Mouse (Mus musculus) embryonic fibroblast, embryonic 13.5 days (primary cell): ENCODE results near the gene Sec14l5.

ENCODE experiments used
- CTCF ChIP-seq: IDR thresholded peaks from 2 replicates; pipeline ENCODE4 v1.5.1; 2011; ENCODE audit warnings: mild to moderate bottlenecking, control low read depth, low read length, moderate library complexity, borderline replicate concordance; ENCODE audit not compliant: insufficient read depth
- POLR2A ChIP-seq: IDR thresholded peaks from 2 replicates; pipeline ENCODE4 v1.6.1; 2011; ENCODE audit warnings: low read depth, mild to moderate bottlenecking, control low read depth, low read length, moderate library complexity

- TF ChIP-seq POLR2A (no peak), CTCF (no peak)
Observed at GRCm38 (mm10) chr16:5168038-5168437, 21.1 kb downstream of the Sec14l5 start.
